Mouse (Mus musculus): ENCODE results near the gene Klhl22.
A peak's percentile ranks its signal among the peaks of the same experiment; 100 is the strongest.

The Klhl22 gene

DNA sequence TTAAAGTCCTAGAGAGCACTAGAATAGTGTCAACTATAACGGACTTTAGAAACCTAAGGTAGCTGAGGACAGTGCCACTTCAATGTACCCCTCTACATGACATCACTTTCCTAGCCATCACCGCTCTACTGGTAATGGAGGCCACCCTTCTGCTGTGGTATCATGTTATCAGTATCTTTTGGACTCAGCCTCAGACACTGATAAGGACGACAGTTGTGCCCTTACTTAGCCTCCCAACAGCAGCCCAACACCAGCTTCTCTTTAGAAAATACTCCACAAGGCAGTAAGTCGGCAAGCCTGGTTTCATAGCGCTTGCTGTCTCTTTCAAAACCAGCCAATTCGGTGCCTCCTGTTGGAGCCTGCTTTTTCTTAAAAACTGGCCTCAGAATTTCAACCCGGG is 75.1 kb downstream of the Klhl22 start:
- no peak for DNase-seq

DNA sequence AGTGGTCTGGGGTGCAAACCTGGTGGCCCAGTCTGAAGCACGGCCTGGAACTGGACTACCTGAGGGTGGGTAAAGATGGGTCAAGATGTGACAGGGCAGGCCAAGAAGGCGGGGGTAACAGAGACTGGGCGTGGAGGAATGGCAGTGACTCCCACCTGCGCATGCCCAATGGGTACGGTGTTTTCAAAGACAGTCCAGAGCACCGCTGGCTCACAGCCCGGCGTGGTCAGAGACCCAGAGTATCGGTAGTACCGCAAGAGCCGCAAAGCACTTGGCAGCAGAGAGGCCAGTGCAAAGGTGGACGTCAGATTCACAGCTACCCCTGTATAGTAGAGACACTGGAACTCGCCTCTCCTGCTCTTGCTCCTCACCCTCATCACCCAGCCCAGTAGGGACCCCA is 76.1 kb downstream of the Klhl22 start:
- DNase-seq: no peak

DNA sequence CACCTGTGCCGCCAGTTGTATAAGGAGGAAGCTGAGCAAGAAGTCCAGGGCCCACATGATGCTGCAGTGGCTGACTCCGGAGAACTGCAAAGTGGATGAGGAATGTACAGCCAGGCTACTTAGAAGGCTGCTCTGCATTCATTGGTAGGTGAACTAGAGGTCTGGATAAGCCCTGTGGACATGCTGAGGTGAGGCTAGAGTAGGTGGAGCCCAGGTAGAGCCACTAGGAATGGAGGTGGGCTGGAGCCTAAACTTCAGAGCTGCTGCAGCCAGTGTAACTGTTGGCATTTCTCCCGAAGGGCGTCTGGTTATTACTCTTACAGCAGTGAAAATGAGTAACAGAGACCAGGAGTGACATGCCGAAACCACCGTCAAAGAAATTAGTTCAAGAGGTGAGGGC is 78.6 kb downstream of the Klhl22 start, which contains the start of gene Car15:
Gene Car15 (minus strand): TSS at position 314 of the 400 bp plus-strand sequence.
- DNase-seq: peak; percentile 31

DNA sequence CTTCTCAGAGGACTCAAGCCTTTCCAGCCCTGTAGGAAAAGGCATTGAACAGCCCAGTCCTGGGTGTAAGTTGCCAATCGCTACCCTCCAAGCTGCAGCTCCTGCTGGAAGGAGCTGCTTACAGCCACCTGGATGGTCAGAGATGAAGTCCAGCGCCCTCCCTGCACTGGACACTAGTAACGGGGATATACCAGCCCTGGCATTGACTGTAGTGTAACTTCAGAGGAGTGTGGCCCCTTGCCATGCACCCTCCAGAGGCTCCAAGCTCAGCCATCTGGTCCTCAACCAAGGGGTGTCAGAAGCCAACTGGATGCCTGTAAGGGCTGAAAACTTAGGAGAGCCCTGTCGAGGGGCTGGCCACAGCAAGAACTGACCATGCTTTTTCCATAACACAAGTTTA is 80.6 kb downstream of the Klhl22 start:
- DNase-seq: no peak

DNA sequence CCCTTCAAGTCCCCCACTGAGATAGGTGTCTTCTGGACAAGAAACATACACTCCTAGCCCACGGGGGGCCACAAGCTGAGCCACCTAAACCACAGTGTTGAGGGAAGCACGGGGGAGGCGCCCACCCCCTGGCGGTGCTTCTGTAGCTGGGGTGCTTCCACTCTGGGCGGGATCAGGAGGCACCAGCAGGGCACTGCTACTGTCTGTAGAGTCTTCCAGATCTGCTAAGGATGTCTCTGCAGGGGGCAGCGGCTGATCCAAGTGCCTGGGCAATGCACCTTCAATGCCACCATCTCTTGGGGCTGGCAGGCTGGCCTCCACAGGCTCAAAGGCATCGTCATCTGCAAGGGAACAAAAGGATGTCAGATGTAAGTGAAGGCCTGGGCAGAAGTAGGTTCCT is 83.0 kb downstream of the Klhl22 start:
- no peak for DNase-seq

All from kidney, adult 18-20 months (tissue).